Mouse (Mus musculus): Measurements from ENCODE around the gene Pdzrn3.

DNA sequence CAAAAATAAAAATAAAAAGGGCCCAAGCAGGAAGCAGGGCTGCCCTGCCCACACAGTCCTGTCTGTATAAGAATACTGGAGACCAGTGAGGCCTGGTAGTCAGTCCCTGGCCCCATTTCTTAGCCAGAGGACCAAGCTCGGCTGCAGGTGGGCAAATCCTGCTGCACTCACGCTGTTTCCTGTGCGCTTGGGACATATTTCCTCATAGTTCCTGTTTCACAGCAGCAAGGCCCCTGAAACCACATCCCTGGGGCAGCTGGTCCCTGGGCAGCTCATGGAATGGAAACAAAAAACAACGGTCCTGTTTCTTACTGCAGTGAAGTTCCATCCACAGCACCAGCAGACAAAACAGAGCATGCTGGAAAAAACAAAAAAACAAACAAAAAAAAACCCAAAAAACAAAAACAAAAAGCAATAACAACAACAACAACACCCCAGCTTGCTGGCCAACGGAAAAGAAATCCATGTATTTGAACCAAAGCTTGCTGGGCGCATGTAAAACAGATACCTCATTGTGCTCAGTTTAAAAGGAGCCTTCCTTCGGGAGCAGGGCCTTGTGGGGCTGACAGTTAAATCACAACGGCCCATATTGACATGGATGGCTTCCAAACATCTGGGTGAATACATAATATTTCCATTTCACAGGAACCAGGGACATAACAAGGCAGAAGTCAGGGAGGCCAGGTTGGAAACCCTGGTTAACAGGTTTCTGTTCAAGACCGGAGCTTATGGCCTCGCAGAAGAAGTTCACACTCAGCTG lies 108.2 kb downstream of the Pdzrn3 start:
- TF ChIP-seq MYOD1 (IDR thresholded peaks at IDR 0.05; ENCODE audit: control insufficient read depth in 1 of 3, insufficient read length in 2 of 3, low read depth in 2 of 3) (no peak), POLR2A (IDR thresholded peaks at IDR 0.05; ENCODE audit: insufficient read length, low read depth) (no peak), TCF12 (IDR thresholded peaks at IDR 0.05; ENCODE audit: insufficient read depth, poor library complexity, severe bottlenecking) (no peak), MAX (IDR thresholded peaks at IDR 0.05; ENCODE audit: low read depth) (no peak), E2F4 (IDR thresholded peaks at IDR 0.05; ENCODE audit: insufficient read depth) (no peak)
